Mouse (Mus musculus) liver, embryonic 13.5 days (tissue): ENCODE measurements at regions not wholly inside any gene's neighbourhood (a gene's known extent, or its start where the extent isn't known, plus 50 kb on each side); places are given as distances from the start of the nearest gene placed in this dataset.
A peak's percentile ranks its signal among the peaks of the same experiment; 100 is the strongest.

Experiments
- ATAC-seq: fragments of 200-750 bp; cut with Nextera tagmentation; 2 replicates; pipeline ENCODE4 v1.8.0; 2017; ENCODE audit warnings: low read depth, mild to moderate bottlenecking, moderate number of reproducible peaks, moderate library complexity
- DNase-seq: peaks from one replicate; pipeline ENCODE4 v3.0.0; 2022
- H3K27ac ChIP-seq: fragments of 300-500 bp; sonication (generic); 2 replicates; pipeline ENCODE4 v1.5.1; 2015; ENCODE audit warnings: moderate library complexity, mild to moderate bottlenecking, inconsistent platforms
- H3K27me3 ChIP-seq: fragments of 300-500 bp; sonication (generic); 2 replicates; pipeline ENCODE4 v1.6.1; 2015; ENCODE audit warnings: mild to moderate bottlenecking, inconsistent platforms
- H3K36me3 ChIP-seq: fragments of 300-500 bp; sonication (generic); 2 replicates; pipeline ENCODE4 v1.6.1; 2015; ENCODE audit warnings: mild to moderate bottlenecking, inconsistent platforms
- H3K4me1 ChIP-seq: fragments of 300-500 bp; sonication (generic); replicated peaks from 2 replicates; pipeline ENCODE4 v1.6.1; 2015; ENCODE audit warnings: inconsistent platforms
- H3K4me2 ChIP-seq: fragments of 300-500 bp; sonication (generic); 2 replicates; pipeline ENCODE4 v1.6.1; 2015; ENCODE audit warnings: inconsistent platforms, mild to moderate bottlenecking, moderate library complexity
- H3K4me3 ChIP-seq: fragments of 300-500 bp; sonication (generic); replicated peaks from 2 replicates; pipeline ENCODE4 v1.5.1; 2015; ENCODE audit warnings: mild to moderate bottlenecking, inconsistent platforms
- H3K9ac ChIP-seq: fragments of 300-500 bp; sonication (generic); 2 replicates; pipeline ENCODE4 v1.6.1; 2015; ENCODE audit warnings: mild to moderate bottlenecking, inconsistent platforms
- H3K9me3 ChIP-seq: fragments of 300-500 bp; sonication (generic); replicated peaks from 2 replicates; pipeline ENCODE4 v1.6.1; 2016; ENCODE audit warnings: inconsistent platforms
- WGBS: fragments of 180-500 bp; shearing (Covaris S2); methylation state at CpG from one replicate; pipeline ENCODE4 v1.1.7; 2015; ENCODE audit not compliant: insufficient replicate concordance; 5-methylcytosine and 5-hydroxymethylcytosine counted together

DNA sequence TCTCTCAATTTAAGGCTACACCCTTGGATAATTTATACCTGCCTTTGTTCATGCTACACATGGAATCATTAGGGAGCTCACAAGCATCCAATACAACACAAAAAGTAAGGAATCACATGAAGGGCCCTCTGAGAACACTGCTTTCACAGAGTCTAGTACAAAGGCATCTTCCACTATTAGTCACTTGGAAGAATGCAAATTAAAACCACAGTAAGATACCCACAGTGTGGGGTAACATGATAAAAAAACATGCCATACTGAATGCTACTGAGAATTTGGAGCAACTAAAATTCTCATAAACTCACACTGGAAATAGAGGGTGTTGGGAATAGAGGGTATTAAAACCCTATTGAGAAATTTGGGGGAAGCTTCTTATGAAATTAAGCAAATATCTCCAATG, 197.6 kb upstream of the Tent5a start:
- Histone ChIP-seq H3K27ac (no peak overlapping the region), H3K36me3 (no peaks in the 10 kb centered on the region), H3K4me1 (no peaks in the 10 kb centered on the region), H3K4me3 (no peak overlapping the region), H3K27me3 (no peaks in the 10 kb centered on the region), H3K4me2 (no peak overlapping the region), H3K9me3 (no peaks in the 10 kb centered on the region), H3K9ac (no peak overlapping the region)
- DNase-seq: no peak
- no peak for ATAC-seq

GRCm38 (mm10) chr9:85521342-85521741, 194.2 kb upstream of the Tent5a start:
- Histone ChIP-seq H3K4me2 (no peak overlapping the region), H3K4me3 (no peak overlapping the region), H3K27ac (no peak overlapping the region), H3K27me3 (no peaks in the 10 kb centered on the region), H3K9me3 (no peaks in the 10 kb centered on the region), H3K36me3 (no peaks in the 10 kb centered on the region), H3K4me1 (no peaks in the 10 kb centered on the region), H3K9ac (no peak overlapping the region)
- ATAC-seq (no peak), DNase-seq (no peak)
- WGBS: 45% methylated on average over 2 of the region's 2 CpGs

- Histone ChIP-seq H3K27ac (no peak overlapping the region), H3K9me3 (no peaks in the 10 kb centered on the region), H3K4me2 (no peak overlapping the region), H3K4me3 (no peak overlapping the region), H3K36me3 (no peaks in the 10 kb centered on the region), H3K4me1 (no peaks in the 10 kb centered on the region), H3K27me3 (no peaks in the 10 kb centered on the region), H3K9ac (no peak overlapping the region)
- DNase-seq: no peak
- no peak for ATAC-seq
- WGBS: 54% methylated on average over 6 of the region's 6 CpGs
Measured at GRCm38 (mm10) chr9:85520941-85521340, 193.8 kb upstream of the Tent5a start.

DNA sequence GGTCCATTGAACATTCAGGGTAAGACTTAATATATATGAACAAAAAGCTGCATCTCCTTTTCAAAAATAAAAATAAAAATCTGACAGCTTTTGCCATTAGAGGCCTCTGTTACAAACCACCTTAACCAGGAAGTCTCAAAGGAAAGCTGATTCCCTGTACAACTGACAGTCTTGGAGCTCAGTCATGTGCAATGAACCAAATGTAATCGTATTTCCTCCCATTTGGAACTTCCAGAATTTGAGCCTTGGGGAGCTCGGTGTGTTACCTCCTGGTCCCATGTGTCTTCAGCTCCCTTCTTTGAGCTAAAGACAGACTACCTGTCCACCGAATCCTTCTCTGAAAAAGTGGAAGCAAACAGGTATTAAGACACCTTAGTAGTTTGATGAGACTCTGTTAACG, 171.9 kb upstream of the Tent5a start:
- DNase-seq (no peak), ATAC-seq (no peak)
- H3K4me2 ChIP-seq: no peak overlapping the region
- H3K9me3 ChIP-seq: no peaks in the 10 kb centered on the region
- H3K9ac ChIP-seq: no peak overlapping the region
- H3K27ac ChIP-seq: no peak overlapping the region
- H3K4me3 ChIP-seq: no peak overlapping the region
- no peaks in the 10 kb centered on the region for H3K27me3 ChIP-seq
- H3K4me1 ChIP-seq: no peaks in the 10 kb centered on the region
- H3K36me3 ChIP-seq: no peaks in the 10 kb centered on the region
- WGBS: 63% methylated on average over 4 of the region's 4 CpGs

DNA sequence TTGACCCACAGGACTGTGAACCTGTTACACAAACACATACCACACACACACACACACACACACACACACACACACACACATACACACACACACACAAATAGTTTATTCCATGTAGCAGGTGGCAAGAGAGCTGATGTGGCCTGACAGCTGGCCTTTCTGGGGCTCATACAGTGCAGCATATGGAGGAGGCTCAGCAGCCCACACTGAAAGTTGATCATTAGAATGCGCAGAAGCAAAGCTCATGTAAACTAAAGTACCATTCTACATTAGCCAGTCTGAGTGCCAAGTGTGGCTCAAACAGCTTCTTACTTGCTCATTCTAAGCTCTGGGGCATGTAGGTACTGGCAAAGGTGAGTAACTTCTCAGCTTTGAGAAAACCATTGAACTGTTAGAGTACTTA, 170.2 kb upstream of the Tent5a start:
- no peaks in the 10 kb centered on the region for H3K9me3 ChIP-seq
- no peak overlapping the region; the same call in 1 of the 2 replicates for H3K27ac ChIP-seq
- no peaks in the 10 kb centered on the region for H3K36me3 ChIP-seq
- DNase-seq (no peak), ATAC-seq (no peak)
- no peaks in the 10 kb centered on the region for H3K27me3 ChIP-seq
- H3K4me1 ChIP-seq: no peaks in the 10 kb centered on the region
- no peak overlapping the region for H3K9ac ChIP-seq
- H3K4me3 ChIP-seq: no peak overlapping the region
- 69% methylated on average over 1 of the region's 1 CpGs for WGBS
- no peak overlapping the region for H3K4me2 ChIP-seq

DNA sequence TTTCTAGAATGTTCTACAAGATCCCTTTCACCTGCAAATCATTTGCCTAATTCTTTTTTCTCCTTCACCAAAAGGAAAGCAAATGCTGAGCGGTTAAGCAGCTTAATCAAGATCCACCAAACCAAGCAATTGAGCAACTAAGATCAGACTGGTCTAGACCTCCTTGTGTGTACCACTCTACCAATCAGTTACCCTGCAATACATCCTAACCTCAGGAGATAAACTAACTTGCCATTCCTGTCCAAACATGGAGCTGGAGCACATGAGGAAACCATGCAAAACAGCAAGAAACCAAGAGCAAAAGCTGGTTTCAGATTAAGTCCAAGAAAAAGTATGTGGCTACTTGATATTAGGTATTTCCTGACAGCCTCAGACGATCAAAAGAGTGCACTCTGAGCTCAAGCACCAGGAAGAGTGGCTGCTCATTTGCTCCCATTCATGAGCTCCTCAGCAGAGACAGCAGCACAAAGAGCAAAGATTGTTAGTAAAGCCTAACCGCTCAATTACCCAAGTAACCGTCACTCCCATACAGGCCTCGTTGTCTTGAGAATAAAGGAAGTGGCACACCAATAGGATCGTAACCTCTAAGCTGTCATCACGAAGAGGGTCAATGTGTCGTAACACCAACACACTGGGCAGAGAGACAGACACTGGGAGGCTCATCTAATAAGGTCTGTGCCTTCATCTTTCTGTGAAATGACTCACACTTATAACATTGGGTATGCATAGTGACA, 169.5 kb upstream of the Tent5a start:
- Histone ChIP-seq H3K9me3 (no peaks in the 10 kb centered on the region), H3K9ac (no peak overlapping the region), H3K4me2 (no peak overlapping the region), H3K27me3 (no peaks in the 10 kb centered on the region), H3K27ac (no peak overlapping the region), H3K4me1 (no peaks in the 10 kb centered on the region), H3K36me3 (no peaks in the 10 kb centered on the region), H3K4me3 (no peak overlapping the region)
- ATAC-seq (peak; percentile 31; the same call in 1 of the 2 replicates), DNase-seq (no peak)
- 49% methylated on average over 8 of the region's 8 CpGs for WGBS

DNA sequence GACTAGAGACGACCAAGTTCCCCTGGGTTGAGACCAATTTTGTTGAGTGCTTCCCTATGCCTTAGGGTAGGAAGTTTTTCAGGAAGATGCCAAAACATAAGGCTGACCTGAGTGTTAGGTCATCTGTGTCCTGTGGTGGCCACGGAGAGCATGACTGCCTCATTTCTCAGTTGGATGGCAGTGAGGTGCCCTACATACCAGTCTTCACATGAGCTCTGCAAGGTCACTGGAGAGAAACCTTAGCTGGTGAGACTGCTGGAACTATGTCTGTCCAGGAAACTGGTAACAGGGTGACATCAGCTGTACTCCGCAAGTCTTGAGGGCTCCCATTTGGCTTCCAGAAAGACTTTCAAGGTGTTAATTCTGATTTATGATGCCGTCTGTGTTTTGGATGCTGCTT, 167.9 kb upstream of the Tent5a start:
- Histone ChIP-seq H3K9me3 (no peaks in the 10 kb centered on the region), H3K4me3 (no peak overlapping the region), H3K36me3 (no peaks in the 10 kb centered on the region), H3K4me1 (no peaks in the 10 kb centered on the region), H3K27ac (no peak overlapping the region), H3K27me3 (no peaks in the 10 kb centered on the region), H3K4me2 (no peak overlapping the region), H3K9ac (no peak overlapping the region)
- no peak for ATAC-seq
- 68% methylated on average over 4 of the region's 4 CpGs for WGBS
- no peak for DNase-seq

GRCm38 (mm10) chr9:85493760-85494159, 166.6 kb upstream of the Tent5a start:
- Histone ChIP-seq H3K4me2 (no peak overlapping the region), H3K27me3 (no peaks in the 10 kb centered on the region), H3K4me3 (no peak overlapping the region), H3K9me3 (no peaks in the 10 kb centered on the region), H3K27ac (no peak overlapping the region), H3K4me1 (no peaks in the 10 kb centered on the region), H3K36me3 (no peaks in the 10 kb centered on the region), H3K9ac (no peak overlapping the region)
- 56% methylated on average over 4 of the region's 4 CpGs for WGBS
- DNase-seq (no peak), ATAC-seq (no peak)

- Histone ChIP-seq H3K4me2 (no peak overlapping the region), H3K36me3 (no peaks in the 10 kb centered on the region), H3K9me3 (no peaks in the 10 kb centered on the region), H3K27ac (no peak overlapping the region), H3K27me3 (no peaks in the 10 kb centered on the region), H3K4me1 (no peaks in the 10 kb centered on the region), H3K9ac (no peak overlapping the region), H3K4me3 (no peak overlapping the region)
- WGBS: 52% methylated on average over 3 of the region's 3 CpGs
- DNase-seq (no peak), ATAC-seq (no peak)
Measured at GRCm38 (mm10) chr9:85490367-85490766, 163.2 kb upstream of the Tent5a start.

GRCm38 (mm10) chr9:85487915-85488314, 160.8 kb upstream of the Tent5a start:
- ATAC-seq (no peak), DNase-seq (no peak)
- Histone ChIP-seq H3K27me3 (no peaks in the 10 kb centered on the region), H3K9me3 (no peaks in the 10 kb centered on the region), H3K4me2 (no peak overlapping the region), H3K27ac (no peak overlapping the region), H3K4me1 (no peaks in the 10 kb centered on the region), H3K36me3 (no peaks in the 10 kb centered on the region), H3K4me3 (no peak overlapping the region), H3K9ac (no peak overlapping the region)
- 47% methylated on average over 2 of the region's 2 CpGs for WGBS

DNA sequence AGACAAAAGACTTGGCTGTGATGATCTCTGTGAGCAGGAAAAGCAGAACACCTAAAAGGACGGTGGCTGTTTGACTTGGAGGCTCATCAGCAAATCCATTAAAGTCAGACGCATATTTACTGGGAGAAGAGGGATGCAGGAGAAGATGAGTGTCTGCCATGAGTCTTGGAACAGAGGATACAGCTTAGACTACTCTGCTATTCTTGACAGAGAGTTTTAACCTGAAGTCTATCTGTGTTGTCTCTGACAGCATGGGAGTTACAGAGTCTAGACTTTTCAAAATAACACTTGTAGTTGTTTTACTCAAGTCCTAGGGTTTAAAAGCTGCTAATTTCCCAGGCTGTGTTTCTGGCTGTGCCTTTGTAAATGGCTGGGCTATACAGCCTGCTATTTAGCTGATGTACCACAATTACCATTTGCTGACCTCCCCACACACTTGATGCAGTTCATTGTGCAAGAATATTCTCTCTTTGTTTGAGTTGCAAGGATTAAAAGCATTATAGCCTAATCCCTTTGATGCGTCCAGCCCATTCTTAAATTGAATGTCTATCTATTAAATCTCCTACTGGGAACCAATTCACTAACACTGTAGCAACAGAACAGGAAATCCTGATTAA, 160.0 kb upstream of the Tent5a start:
- no peak for DNase-seq
- Histone ChIP-seq H3K4me2 (no peak overlapping the region), H3K9ac (no peak overlapping the region), H3K27me3 (no peaks in the 10 kb centered on the region), H3K4me1 (no peaks in the 10 kb centered on the region), H3K36me3 (no peaks in the 10 kb centered on the region), H3K9me3 (no peaks in the 10 kb centered on the region), H3K27ac (no peak overlapping the region), H3K4me3 (no peak overlapping the region)
- ATAC-seq: no peak
- WGBS: 49% methylated on average over 3 of the region's 3 CpGs

GRCm38 (mm10) chr9:85485749-85486148, 158.6 kb upstream of the Tent5a start:
- Histone ChIP-seq H3K9ac (no peak overlapping the region), H3K36me3 (no peaks in the 10 kb centered on the region), H3K9me3 (no peaks in the 10 kb centered on the region), H3K27ac (no peak overlapping the region), H3K27me3 (no peaks in the 10 kb centered on the region), H3K4me2 (no peak overlapping the region), H3K4me3 (no peak overlapping the region), H3K4me1 (no peaks in the 10 kb centered on the region)
- no peak for ATAC-seq
- DNase-seq: no peak
- 59% methylated on average over 1 of the region's 1 CpGs for WGBS
